Mouse (Mus musculus) cerebellum, postnatal 10 days (tissue): ENCODE measurements at regions not wholly inside any gene's neighbourhood (a gene's known extent, or its start where the extent isn't known, plus 50 kb on each side); places are given as distances from the start of the nearest gene placed in this dataset.

Source experiments
- DNase-seq, 2 experiments: peaks; one replicate each; pipeline ENCODE4 v3.0.0; 2021; ENCODE audit warnings: mixed read lengths in 2 of 2

DNA sequence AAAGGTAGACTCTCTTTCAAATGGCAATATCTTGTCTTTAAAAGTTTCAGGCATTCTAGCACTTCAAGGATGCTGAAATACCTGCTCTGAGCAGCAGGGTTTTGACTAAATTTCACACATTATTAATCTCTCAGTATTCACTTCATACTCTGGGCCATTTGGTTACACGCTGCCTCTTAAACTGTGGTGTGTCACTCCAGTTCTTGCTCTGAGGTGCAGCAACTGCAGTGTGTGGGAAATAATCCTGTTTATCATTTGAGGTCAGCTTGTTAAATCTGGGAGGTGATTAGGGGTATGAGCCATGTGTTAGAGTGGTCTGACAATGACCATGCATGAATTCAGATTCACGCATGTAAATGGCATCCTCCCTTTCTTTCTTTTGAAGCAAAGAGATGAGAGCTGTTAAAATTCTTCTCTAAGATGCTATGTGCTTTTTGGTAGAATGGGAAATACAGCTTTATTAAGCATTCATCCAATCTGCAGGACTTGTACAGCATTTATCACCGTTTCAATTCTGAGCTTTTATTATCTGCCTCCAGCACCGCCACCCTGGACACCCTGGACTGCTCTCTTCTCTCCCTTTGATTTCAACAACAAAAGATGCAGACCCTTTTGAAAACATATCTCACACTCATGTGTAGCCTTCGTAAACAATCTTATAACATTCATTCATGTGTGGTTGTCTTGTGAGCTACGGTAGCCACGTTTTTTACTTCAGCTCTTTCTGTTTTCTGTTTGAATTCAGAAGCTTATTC lies 362.4 kb upstream of the Gm38303 start:
- no peak for DNase-seq

DNA sequence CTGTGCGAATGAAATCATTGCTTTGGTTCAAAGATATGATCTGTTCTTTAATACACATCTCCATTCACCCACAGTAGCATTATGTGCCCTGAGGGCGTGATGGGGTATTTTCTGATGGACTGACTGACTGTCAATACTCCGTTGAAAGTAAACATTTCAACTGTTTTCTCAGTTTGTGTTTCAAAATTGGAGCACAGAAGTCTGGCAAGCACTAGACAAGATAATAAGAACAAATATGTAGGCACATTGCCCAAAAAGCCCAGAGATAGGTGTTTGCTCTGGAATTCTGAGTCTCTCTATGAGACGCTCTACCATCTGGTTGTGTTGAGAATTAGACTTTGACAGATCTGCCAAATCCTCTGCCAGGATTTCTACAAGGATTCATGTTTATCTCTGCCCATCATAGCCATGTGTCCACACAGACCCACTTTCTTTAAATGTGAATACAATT lies 350.0 kb upstream of the Gm38303 start:
- peak; percentile 40 to 62 for DNase-seq

DNA sequence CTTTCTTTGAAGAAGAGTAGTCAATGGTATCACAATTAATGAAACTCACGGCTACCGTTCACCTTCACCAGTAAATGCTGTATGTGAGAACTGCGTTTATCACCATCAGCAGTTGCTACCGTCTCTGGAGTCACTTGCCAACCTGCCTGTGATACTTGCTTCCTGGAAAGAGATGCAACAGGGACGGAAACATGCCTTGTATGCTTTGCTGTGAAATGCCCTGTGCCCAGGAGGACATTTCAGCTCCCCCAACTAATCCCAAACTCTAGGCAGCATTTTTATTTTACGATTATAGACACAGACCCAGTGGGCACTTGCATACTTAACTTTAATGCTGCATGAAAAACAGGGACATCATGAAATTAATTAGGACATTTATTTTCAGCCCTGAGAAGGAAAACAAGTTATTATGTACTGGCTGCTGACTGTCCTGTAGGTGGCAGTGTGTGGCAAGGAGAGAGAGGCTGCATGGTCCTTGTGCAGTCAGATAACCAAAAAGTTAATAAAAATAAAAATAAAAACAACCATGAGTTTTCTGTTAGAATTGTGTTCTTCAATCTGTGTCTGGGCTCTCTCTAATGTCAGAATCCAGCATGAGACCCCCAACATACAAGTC lies 349.5 kb upstream of the Gm38303 start:
- DNase-seq = peak; percentile 84 to 86

DNA sequence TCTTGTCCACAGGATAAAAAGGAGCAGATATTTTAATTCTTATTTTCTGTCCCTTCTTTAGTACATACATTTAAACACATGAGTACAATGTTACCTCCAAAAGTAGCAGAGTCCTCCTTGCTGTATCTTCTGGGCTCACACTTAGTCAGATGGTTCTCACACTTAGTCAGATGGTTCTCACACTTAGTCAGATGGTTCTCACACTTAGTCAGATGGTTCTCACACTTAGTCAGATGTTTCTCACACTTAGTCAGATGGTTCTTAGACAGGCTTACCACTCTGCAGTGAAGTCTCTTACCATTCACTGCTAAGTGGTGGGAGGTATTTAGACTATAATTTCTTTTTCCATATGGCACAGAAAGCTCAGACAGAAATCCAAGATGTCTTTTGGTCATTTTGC lies 346.5 kb upstream of the Gm38303 start:
- DNase-seq = no peak

DNA sequence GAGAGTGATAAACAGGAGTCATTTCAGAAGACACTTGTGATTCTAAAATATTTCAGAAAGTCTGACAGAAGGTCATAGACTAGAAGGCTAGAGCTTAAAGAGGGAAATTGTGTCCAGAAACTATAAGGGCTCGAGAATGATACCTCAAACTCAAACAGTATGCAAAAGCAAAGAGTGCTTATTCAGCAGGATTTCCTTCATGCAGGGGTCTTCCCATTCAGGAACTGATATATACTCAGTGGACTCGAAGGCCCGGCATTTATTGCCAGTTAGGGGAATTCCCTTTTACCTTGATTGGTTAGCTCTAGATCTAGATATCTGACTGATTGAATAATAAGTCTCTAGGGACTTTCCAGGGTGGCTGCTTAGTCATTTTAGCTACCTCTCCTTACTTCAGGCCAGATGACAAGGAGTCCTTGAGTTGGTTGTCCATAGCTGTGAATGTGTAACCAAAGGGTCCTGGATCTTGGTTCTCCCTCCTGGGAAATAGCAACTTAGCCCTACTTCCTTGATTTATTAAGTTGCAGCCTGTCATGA lies 312.6 kb upstream of the Gm38303 start:
- no peak for DNase-seq
